Mouse (Mus musculus) R1 (cell line): ENCODE results near the gene Upp2.
A peak's percentile ranks its signal among the peaks of the same experiment; 100 is the strongest.

Experiments
- DNase-seq: peaks from one replicate; pipeline ENCODE4 v3.0.0-alpha.2; 2018; ENCODE audit warnings: low read depth, low spot score

The Upp2 gene

DNA sequence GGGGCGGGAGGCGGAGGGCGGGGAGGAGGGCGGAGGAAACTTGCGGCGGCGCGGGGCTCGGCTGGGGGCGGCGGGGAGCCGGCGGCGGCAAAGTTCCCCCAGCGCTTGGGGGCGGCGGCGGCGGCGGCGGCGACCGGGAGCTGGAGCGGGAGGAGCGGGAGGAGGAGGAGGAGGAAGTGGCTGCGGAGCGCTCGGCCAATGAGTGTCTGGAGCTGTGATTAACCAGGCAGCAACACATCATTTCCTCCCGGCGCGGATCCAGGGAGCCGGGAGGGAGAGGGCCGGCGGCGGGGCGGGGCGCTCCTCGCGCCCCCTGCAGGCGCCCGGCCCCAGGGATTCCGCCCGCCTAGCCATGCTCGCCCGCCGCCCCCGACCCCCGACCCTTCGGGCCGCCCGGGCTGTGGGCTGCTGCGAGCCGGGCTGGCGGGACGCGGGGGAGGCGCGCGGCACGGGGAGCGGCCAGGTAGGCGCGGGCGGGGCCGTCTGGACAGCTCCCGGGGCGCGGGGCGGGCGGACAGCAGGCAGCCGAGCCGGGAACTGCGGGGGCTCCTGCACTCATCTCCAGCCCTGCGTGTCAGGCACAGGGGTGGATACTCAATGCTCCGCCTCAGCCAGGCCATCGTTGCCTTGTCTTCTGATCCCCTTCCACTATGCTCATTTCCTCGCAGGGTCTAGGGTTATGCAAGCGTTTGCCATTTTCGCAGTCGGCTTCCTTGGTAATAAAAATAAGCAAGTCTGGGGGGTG lies at the start of gene Upp2, which contains the start of gene Acvr1:
Gene Upp2 (plus strand): TSS at position 233 of the 745 bp plus-strand sequence.
Gene Acvr1 (minus strand): TSS at position 92 of the 745 bp plus-strand sequence.
- DNase-seq: peak; percentile 85

DNA sequence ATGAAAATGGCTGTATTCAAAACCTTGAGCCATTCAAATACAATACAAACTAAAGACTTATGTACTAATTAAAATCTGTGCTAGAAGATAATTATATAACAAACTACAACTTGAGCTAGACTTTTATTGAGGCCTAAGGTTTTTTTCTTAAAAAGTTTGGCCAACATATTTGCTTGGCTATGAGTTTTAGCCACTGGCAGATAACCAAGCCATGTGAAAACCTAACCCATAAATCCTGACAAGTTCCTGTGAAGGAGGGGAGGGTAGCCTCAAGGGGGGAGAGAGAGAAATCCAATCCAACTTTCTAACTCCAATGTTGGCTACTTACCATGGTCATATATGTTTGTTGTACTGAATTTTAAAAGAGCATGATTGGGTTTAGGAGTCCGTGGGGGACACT lies 48.6 kb upstream of the Upp2 start:
- DNase-seq: no peak

DNA sequence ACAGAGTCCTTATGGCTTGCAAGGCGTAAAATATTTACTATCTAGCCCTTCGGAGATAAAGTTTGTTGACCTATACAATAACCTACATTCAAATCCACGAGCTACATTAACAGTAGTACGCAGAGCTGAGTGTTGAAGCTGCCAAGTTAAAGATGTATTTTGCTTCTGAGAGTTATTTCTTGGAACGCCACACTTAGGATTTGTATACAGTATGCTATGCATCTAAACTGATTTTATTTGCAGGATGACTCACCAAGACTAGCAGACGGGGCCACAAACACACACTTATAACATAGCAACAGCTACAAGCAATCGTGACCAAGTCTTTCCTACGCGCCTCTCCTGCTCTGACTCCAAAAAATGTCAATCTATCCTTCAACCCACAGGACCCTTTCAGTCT lies 46.4 kb upstream of the Upp2 start:
- no peak for DNase-seq

DNA sequence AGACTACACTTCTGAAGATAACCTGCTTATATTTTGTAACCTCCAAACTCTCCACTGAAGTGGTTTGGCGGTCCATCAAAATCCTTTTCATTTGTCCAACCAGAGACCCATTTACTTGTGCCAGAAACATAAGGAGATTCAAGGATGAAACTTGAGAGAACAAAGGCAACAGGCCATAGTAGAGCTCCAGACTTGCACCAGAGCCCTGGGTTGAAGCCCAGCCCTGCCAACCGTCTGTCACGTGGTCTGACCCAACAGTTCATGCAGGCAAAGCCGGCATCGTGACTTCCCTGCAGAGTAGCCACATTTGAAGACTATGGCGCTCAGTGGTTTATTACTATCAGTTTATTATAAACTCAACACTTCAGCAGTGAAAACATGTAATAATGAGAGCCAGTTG lies 45.5 kb upstream of the Upp2 start:
- no peak for DNase-seq

GRCm38 (mm10) chr2:58523097-58523496 lies 44.0 kb upstream of the Upp2 start:
- no peak for DNase-seq

GRCm38 (mm10) chr2:58523894-58524293 lies 43.2 kb upstream of the Upp2 start:
- DNase-seq: no peak

- DNase-seq: no peak
Observed at GRCm38 (mm10) chr2:58524356-58524755, 42.7 kb upstream of the Upp2 start.

DNA sequence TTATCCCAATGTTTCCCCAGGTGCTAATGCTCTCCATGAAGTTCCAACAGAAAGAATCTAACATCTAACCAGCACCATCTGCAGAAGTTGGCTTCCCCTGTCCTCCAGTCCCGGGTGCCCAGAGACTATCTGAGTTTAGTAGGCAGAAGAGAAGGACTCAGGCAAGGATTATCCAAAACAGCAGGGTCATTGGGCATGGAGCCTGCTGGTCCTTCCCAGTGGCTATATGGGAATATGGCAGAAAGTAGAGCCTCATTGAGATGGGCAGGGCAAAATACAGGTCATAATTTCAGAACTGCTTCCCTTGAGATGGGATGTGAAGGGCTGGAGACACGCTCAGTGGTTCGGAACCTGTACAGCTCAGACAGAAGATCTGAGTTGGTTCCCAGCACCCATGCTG lies 39.3 kb upstream of the Upp2 start:
- no peak for DNase-seq

- no peak for DNase-seq
Observed at GRCm38 (mm10) chr2:58529384-58529783, 37.7 kb upstream of the Upp2 start.

GRCm38 (mm10) chr2:58529860-58530440 lies 37.1 kb upstream of the Upp2 start:
- DNase-seq: no peak

DNA sequence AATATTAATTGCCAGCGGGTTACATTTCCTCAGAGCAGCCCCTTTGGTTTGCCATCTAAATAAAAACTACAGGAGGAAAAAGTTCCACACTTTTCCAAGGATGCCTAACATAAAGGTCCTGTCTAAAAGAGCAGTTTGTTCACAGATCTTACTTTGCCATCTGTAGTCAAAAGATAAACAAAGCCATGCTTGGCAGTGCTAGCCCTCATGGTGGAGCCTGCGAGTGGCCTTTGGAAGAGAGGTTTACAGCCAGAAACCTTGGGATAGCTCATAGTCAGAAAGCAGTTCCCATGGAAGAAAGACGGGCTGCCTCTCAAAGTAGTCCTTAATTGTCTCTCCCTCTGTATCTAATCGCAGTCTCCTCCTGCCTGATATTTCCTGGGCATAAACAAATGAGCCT lies 36.6 kb upstream of the Upp2 start:
- DNase-seq: no peak

- peak; percentile 76 for DNase-seq
Observed at GRCm38 (mm10) chr2:58532260-58532850, 34.7 kb upstream of the Upp2 start.

DNA sequence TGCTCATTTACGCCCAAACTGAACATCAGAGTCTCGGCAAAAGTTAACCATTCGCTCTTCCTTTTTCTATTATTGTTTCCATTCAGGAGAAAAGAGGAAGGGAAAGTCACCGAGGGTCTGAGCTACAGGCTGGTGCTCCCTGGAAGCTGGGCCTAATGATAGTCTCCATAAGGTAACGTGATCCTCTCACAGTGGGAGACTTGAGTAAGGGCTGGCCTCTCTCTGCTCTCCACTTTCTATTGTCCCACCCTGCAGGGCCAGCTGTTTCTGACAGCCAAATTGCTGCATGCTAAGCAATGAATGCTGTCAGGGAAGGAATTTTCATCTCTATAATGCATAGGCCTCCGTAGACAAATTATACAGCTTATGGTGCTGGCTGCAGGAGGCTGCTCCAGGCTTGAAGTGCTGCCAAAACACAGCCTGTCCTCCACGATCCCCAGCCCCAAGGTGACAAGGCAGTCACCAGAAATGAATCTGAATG lies 33.5 kb upstream of the Upp2 start:
- peak; percentile 50 for DNase-seq

- no peak for DNase-seq
Observed at GRCm38 (mm10) chr2:58534379-58534778, 32.7 kb upstream of the Upp2 start.

- no peak for DNase-seq
Observed at GRCm38 (mm10) chr2:58535233-58535632, 31.9 kb upstream of the Upp2 start.

DNA sequence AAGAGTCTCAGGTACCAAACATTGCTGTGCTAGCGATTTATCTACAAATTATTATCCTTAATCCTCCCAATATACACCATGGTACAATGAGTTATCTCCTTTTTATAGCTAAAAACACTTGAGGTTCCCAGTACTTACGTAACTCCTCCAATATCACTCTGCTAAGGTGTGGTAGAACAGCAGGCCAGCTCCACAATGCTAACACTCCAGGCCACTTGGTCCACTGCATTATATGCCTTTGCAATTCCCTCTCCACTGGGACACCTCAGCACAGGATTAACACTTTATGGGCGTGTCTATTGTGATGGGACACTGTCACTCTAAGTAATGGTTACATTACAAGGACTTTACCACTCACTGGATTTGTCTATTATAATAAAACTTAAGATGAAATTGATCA lies 30.3 kb upstream of the Upp2 start:
- no peak for DNase-seq

DNA sequence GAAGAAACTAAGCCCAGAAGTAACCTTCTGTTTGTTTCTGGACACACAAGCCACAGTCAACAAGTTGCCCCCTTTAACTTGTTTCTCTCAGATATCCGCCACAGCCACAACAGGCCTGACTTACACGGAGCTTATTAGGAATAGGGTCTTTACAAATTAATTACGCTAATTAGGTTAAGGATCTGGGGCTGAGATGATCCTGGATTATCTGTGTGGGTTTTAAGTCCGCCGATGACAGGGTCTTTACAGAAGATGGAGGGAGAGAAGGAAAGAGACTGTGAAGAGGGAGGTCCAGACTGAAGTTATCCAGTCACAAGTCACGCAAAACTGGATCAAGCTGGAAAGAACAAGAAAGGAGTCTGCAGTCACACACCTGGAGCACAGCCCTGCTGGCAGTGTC lies 28.9 kb upstream of the Upp2 start:
- DNase-seq: no peak

- DNase-seq: no peak
Observed at GRCm38 (mm10) chr2:58543252-58543651, 23.8 kb upstream of the Upp2 start.

DNA sequence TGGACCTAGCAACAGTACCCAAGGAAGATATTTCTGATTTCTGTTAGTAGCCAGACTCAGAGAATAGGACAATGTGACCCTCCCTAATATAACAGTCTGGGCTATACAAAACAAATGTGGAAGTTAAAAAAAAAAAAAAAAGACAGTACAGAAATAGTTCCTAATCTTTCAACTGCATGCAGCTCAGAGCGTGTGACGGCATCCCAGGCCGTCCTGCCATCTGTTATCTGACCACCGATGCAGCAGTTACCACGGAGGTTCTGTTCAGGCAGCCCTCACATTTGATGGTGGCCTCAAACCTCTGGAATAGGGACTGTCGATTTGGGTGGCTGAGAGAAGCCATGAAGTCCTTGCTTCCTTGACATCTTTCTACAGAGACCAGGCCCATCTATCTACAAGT lies 22.7 kb upstream of the Upp2 start:
- DNase-seq: no peak

DNA sequence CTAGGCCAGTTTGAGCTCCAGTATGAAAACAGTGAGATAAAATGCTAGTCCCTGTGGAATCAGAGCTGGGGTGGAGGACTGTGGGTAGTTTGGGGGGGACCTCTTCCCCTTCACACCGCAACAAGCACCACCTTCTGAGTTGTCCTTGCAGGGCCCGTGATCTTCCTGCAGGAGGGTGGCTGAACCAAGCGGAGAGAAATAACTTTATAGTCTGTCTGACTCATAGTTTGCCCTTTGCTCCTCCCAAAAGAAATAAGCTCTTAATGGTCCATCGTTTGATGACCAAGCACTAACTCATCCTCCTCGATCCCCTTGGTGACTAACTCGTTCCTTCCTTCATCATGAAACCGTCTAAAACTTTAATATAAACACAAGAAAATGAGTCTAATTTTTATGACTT lies 20.8 kb upstream of the Upp2 start:
- DNase-seq: no peak

- no peak for DNase-seq
Observed at GRCm38 (mm10) chr2:58548943-58549342, 18.2 kb upstream of the Upp2 start.

- no peak for DNase-seq
Observed at GRCm38 (mm10) chr2:58549960-58550359, 17.1 kb upstream of the Upp2 start.

- DNase-seq: no peak
Observed at GRCm38 (mm10) chr2:58550488-58550887, 16.6 kb upstream of the Upp2 start.
